14 mouse cellular contexts compared by ENCODE assay signal in genomic region chr7:115132595-115132994, GRCm38 (mm10).
"Had no signal": no experiment of that assay in that cellular context is flagged by ENCODE, and none has a peak within 500 bp of the region (broad histone marks: within the 10 kb centered on the region; RNA-seq: fewer than 3 reads in every experiment).

No protein-coding gene starts in this region.

- H3K4me3 ChIP-seq: left cerebral cortex, adult 2 months; limb, embryonic 10.5 days; megakaryocyte, embryonic 14.5 days; myocyte; neural tube, embryonic 12.5 days; stomach, embryonic 15.5 days had no signal

- H3K9ac ChIP-seq: lung, embryonic 14.5 days; neural tube, embryonic 12.5 days; stomach, embryonic 15.5 days had no signal

- H3K27me3 ChIP-seq: stomach, embryonic 15.5 days had no signal

- H3K36me3 ChIP-seq: limb, embryonic 10.5 days; neural tube, embryonic 12.5 days; stomach, embryonic 15.5 days had no signal

- H3K4me2 ChIP-seq: liver, embryonic 11.5 days; lung, embryonic 14.5 days; neural tube, embryonic 12.5 days; stomach, embryonic 15.5 days had no signal

- H3K9me3 ChIP-seq: limb, embryonic 10.5 days; megakaryocyte, embryonic 14.5 days; neural tube, embryonic 12.5 days; stomach, embryonic 15.5 days had no signal

- H3K27ac ChIP-seq: left cerebral cortex, adult 2 months; limb, embryonic 10.5 days; neural tube, embryonic 12.5 days; stomach, embryonic 15.5 days had no signal

- DNase-seq: kidney, adult 8-10 months; lung, postnatal 10 days; lung, postnatal 4 days; spleen, adult 18-20 months; thymus, adult 2 months; thymus, postnatal 25 days had no signal

- H3K4me1 ChIP-seq: stomach, embryonic 15.5 days had no signal
